Mouse (Mus musculus): Measurements from ENCODE around the gene Nos3.
A peak's percentile ranks its signal among the peaks of the same experiment; 100 is the strongest.
"Not testable (repeated sequence)": the region's sequence is repeated elsewhere in the genome, so short reads cannot be mapped to it uniquely, and the experiment has no call there.

The Nos3 gene

GRCm38 (mm10) chr5:24379501-24379900, 14.9 kb downstream of the Nos3 start:
- DNase-seq = no peak

- no peak for DNase-seq
These were observed 15.9 kb downstream of the Nos3 start for GRCm38 (mm10) chr5:24380499-24380898.

DNA sequence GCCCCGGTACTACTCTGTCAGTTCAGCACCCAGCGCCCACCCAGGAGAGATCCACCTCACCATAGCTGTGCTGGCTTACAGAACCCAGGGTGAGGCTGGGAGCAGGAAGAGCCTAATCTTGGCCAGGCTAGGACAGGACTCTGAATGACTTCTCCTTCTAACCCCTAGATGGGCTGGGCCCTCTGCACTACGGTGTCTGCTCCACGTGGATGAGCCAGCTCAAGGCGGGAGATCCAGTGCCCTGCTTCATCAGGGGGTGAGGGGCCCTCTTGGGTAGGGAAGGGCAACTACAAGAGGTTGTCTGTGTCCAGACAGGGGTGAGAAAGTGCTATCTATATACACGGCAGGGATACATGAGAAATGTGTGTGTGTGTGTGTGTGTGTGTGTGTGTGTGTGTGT, 16.9 kb downstream of the Nos3 start:
- no peak for DNase-seq

GRCm38 (mm10) chr5:24381988-24382387, 17.4 kb downstream of the Nos3 start:
- no peak for DNase-seq

GRCm38 (mm10) chr5:24383026-24383859, 18.6 kb downstream of the Nos3 start:
- DNase-seq = peak; percentile 98

DNA sequence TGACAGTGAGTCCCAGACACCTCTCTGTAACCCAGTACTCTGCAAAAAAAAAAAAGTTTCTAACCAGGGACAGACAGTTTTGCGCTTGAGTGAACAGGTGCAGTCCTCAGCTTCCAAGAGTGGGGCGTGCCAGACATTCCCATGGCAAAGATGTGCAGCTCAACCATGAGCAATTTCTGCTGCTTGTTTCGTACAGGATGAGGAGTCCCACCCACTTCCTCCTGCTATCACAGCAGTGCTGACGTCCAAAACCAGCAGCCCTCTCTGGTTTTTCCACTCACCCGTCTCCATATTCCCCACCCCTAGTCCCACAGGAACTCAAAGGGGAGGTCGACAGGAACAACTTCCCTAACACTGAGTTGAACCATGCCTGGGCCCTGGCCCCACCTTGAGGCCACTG, 19.8 kb downstream of the Nos3 start:
- DNase-seq = no peak

GRCm38 (mm10) chr5:24385374-24385773, 20.8 kb downstream of the Nos3 start:
- no peak for DNase-seq

- no peak for DNase-seq
These were observed 21.4 kb downstream of the Nos3 start for GRCm38 (mm10) chr5:24385887-24386550.

- DNase-seq = peak; percentile 51 to 65
These were observed 22.9 kb downstream of the Nos3 start for GRCm38 (mm10) chr5:24387264-24388241.

DNA sequence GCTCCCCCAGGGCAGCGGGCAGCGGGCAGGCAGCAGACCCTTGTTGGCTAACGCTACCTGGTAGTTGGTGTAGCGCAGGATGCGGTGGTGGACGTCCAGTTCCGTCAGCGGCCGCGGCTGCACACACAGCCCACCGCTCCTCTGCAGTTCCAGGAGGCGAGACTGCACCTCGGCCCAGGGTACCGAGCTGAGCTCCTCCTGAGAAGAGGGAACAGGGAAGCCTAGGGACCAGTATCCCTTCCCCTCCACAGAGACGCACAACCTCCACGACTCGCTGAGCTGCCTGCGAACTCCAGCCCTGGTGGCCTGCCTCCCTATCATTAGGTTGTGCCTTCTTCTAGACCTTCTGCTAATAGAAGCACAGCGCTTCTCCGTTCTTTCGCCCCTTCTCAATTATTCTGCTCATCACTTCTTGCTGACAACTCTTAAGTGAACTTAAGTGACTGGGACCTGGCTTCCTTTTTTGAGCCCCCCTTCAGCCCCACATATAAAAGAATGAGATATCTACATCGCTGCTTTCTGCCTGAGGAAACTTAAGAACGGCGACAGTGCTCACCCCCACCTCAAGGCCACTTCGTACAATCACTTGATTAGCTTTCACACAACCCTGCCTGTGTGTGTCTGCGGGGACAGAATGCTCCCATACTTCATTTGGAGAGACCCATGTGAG, 23.8 kb downstream of the Nos3 start:
- DNase-seq = no peak

- DNase-seq = no peak
These were observed 24.5 kb downstream of the Nos3 start for GRCm38 (mm10) chr5:24389011-24389657.

DNA sequence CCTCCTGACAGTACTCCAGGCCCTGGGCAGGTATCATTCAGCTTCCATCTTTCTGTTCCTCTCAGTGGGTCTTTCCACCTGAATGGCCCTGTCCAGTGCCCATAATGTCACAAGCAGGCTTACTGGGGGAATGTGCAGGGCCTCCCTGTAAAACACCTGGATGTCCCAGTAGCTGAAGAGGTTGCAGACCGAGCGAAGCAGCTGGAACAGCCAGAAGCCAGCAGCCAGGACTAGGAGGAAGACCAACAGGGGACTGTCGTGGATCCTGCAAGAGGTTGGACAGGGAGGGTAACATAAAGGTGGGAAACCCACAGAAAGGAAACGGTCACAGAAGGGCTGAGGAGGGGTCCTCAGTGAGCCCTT, 25.0 kb downstream of the Nos3 start:
- DNase-seq = no peak

- no peak for DNase-seq
These were observed 27.3 kb downstream of the Nos3 start, which contains the start of gene Atg9b for GRCm38 (mm10) chr5:24391864-24392263. Atg9b (minus strand) TSS chr5:24392143.

DNA sequence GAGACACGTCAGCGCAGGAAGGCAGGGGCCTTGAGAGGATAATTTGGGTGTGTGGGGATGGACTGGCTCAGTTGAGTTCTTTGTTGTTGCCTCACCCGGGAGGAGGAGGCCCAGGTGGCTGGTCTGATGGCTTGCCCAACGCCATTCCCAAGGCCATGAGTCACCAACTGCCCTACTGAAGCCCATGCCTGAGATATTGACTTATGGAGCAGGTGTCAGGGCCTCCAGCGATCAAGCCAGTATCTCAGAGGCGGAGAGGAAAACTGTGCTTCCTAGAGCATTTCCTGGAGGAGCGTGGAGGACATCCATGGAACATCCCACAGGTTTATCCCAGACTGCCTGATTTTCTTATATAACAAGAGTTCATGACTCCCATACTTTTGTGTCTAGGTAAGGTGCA, 28.1 kb downstream of the Nos3 start:
- no peak for DNase-seq

DNA sequence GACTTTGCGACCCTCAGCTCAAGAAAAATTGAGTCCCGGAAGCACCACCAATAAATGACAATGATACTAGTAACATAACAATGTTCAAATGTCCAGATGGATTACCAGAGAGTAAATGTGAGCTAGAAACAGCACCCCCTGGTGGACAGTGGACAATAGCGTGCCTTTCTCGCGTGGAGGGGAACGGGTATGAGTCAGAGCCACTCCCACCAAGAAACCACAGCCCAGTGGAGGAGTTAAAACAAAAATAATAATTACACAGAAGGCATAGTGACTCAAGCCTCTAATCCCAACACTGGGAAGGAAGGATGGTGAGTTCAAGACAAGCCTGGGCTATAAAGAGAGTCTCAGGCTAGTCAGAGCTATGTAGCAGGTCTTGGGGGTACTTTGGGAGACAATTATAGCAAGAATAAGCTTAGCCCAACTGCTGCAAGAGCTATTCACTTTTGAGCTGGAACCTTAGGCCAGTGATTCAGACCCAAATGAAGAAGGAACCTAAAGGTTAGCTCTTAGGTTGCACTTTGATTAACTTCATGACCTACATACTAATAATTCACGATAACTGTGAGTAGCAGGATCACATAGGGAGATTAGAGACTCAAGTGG, 28.9 kb downstream of the Nos3 start, which contains the start of gene Abcb8:
TSS of gene Abcb8 (plus strand) at position 272 of the 606 bp plus-strand sequence.
- DNase-seq = peak; percentile 78 to 84

- DNase-seq = peak; percentile 97 to 98
These were observed 29.7 kb downstream of the Nos3 start for GRCm38 (mm10) chr5:24394165-24394894.

DNA sequence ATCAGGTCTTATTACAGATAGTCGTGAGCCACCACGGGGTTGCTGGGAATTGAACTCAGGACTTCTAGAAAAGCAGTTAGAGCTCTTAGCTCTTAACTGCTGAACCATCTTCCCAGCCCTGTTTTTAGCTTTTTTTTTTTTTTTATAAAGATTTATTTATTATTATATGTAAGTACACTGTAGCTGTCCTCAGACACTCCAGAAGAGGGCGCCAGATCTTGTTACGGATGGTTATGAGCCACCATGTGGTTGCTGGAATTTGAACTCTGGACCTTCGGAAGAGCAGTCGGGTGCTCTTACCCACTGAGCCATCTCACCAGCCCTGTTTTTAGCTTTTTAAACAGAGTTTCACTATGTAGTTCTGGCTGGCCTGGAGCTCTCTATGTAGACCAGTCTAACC, 31.6 kb downstream of the Nos3 start:
- not testable (repeated sequence) for DNase-seq

- no peak for DNase-seq
These were observed 35.1 kb downstream of the Nos3 start for GRCm38 (mm10) chr5:24399686-24400085.

DNA sequence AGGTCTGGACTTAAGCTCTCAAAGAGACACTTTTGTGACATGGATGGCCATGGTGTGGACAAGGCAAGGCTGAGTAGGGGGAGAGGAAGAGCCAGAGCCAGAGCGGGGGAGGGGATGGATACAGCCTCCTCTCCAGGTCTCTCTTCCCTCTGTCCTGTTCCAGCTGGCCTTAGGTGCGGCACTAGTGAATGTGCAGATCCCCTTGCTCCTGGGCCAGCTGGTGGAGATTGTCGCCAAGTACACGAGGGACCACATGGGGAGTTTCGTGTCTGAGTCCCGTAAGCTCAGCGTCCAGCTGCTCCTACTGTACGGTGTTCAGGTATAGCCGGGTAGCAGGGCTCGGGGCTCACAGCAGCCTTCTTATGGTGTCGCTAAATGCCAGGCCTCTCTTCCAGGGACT, 35.8 kb downstream of the Nos3 start:
- no peak for DNase-seq

DNA sequence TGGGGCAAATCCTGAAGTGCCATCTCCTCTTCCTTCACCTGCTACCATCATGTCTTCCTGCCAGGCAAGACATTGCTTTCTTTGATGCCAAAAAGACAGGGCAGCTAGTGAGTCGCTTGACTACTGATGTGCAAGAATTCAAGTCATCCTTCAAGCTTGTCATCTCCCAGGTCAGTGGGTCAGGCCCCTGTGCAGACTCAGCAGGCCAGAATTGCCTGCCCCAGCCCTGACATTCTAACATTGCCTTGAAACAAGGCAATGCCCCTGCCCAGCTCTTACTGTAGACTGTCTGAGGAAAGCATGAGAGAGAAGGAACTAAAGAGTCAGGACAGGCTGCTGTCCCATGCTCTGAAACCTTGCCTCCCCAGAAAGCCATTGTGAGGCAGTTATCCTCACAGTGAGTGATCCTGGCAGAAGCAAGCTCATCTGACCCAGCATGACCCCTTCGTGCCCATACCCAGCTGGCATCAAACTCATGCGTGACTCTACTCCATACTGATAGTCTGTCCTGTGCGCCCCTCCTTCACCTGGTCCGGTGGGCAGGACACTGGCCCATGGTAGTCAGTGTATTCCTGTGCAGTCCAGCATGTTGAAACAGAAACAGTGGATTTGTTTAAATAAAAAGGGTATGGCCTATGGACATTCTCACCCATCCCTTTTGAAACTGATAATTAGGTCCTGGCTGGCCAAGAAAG, 36.4 kb downstream of the Nos3 start:
- no peak for DNase-seq
